Mouse (Mus musculus) kidney, adult 2 months (tissue): ENCODE data around the gene Capg. TPM values are rescaled to one million over a fixed set of nuclear protein-coding genes. Genes with fewer than 3 reads are reported as not detected.

Source experiments
- DNase-seq: peaks from one replicate; pipeline ENCODE4 v3.0.0; 2021
- H3K27ac ChIP-seq: fragments of 200-500 bp; 2 replicates; pipeline ENCODE4 v1.5.1; 2012; ENCODE audit warnings: low read depth, low read length, control low read depth, inconsistent platforms; ENCODE audit not compliant: insufficient read depth
- H3K27me3 ChIP-seq: fragments of 200-500 bp; replicated peaks from 2 replicates; pipeline ENCODE4 v1.6.1; 2012; ENCODE audit warnings: mild to moderate bottlenecking, moderate library complexity, low read length, inconsistent platforms; ENCODE audit not compliant: control insufficient read depth, insufficient read depth
- H3K36me3 ChIP-seq: fragments of 200-500 bp; 2 replicates; pipeline ENCODE4 v1.6.1; 2012; ENCODE audit warnings: mild to moderate bottlenecking, moderate library complexity, low read length, inconsistent platforms; ENCODE audit not compliant: control insufficient read depth, insufficient read depth
- H3K4me1 ChIP-seq: fragments of 200-500 bp; 2 replicates; pipeline ENCODE4 v1.6.1; 2011; ENCODE audit warnings: low read length; ENCODE audit not compliant: control insufficient read depth, insufficient read depth
- H3K4me3 ChIP-seq: fragments of 200-500 bp; 2 replicates; pipeline ENCODE4 v1.5.1; 2011; ENCODE audit warnings: mild to moderate bottlenecking, low read depth, low read length, control low read depth; ENCODE audit not compliant: insufficient read depth
- CTCF ChIP-seq: fragments of 200-500 bp; conservative IDR thresholded peaks from 2 replicates; pipeline ENCODE4 v1.5.1; 2011; ENCODE audit warnings: low read depth, mild to moderate bottlenecking, control low read depth, low read length, moderate library complexity, mixed read lengths; ENCODE audit not compliant: insufficient read depth, insufficient read length
- POLR2A ChIP-seq: fragments of 200-500 bp; IDR thresholded peaks from one replicate; pipeline ENCODE4 v1.6.1; 2011; ENCODE audit warnings: low read depth, low read length, control low read depth
- WGBS: fragments of 180-500 bp; shearing (Covaris S2); methylation state at CpG from one replicate; pipeline ENCODE4 v1.1.7; 2018; 5-methylcytosine and 5-hydroxymethylcytosine counted together
- polyA plus RNA-seq: library from polyadenylated mRNA; depleted of rRNA; stranded (reverse); fragments of >200 nt; gene quantifications from 2 replicates; pipeline ENCODE4 v1.2.3, GENCODE M21; 2012; rRNA removed

Gene Capg
- polyA plus RNA-seq, 1 experiment = 64.3 TPM

- peaks cover 8% of the 10 kb centered on the region; the same call in 1 of the 2 replicates for H3K4me1 ChIP-seq
- TF ChIP-seq CTCF = no peak
- DNase-seq = no peak
- no peak overlapping the region for H3K4me3 ChIP-seq
- peaks cover 8% of the 10 kb centered on the region for H3K36me3 ChIP-seq
- no peak overlapping the region for H3K27ac ChIP-seq
- no peaks in the 10 kb centered on the region for H3K27me3 ChIP-seq
- WGBS = 74% methylated on average over 4 of the region's 4 CpGs
These were observed 64.5 kb downstream of the Capg start for GRCm38 (mm10) chr6:72608662-72609184.

- no peak for TF ChIP-seq POLR2A
- no peak for TF ChIP-seq CTCF
- 32% methylated on average over 4 of the region's 4 CpGs for WGBS
- Histone ChIP-seq H3K27me3 (no peaks in the 10 kb centered on the region), H3K4me3 (no peak overlapping the region), H3K4me1 (peaks cover 13% of the 10 kb centered on the region; the same call in 1 of the 2 replicates), H3K36me3 (peaks cover 8% of the 10 kb centered on the region; the same call in 1 of the 2 replicates), H3K27ac (no peak overlapping the region)
- no peak for DNase-seq
These were observed 66.1 kb downstream of the Capg start for GRCm38 (mm10) chr6:72610261-72610660.

Other genes with a start within 250 kb of the Capg start
- gene Sftpb, start 239.8 kb upstream of the Capg start, polyA plus RNA-seq = not detected in 2 replicates
- gene Usp39, start 199.2 kb upstream of the Capg start, polyA plus RNA-seq = 17.8 and 18.2 TPM in 2 replicates
- 15.1 and 15.2 TPM in 2 replicates for gene 0610030E20Rik, start 197.1 kb upstream of the Capg start, polyA plus RNA-seq
- 171 and 189 TPM in 2 replicates for gene Tmem150a, start 188.9 kb upstream of the Capg start, polyA plus RNA-seq
- 176 and 192 TPM in 2 replicates for gene Rnf181, start 177.4 kb upstream of the Capg start, polyA plus RNA-seq
- 48.7 and 60.1 TPM in 2 replicates for gene Vamp5, start 163.9 kb upstream of the Capg start, polyA plus RNA-seq
- 368 and 453 TPM in 2 replicates for gene Vamp8, start 153.7 kb upstream of the Capg start, polyA plus RNA-seq
- gene Ggcx, start 130.1 kb upstream of the Capg start, polyA plus RNA-seq = 17.9 and 21.9 TPM in 2 replicates
- 150 and 168 TPM in 2 replicates for gene Mat2a, start 104.8 kb upstream of the Capg start, polyA plus RNA-seq
- gene Sh2d6, start 22.7 kb upstream of the Capg start, polyA plus RNA-seq = 0.09 and 0.12 TPM in 2 replicates
- 43.0 and 43.4 TPM in 2 replicates for gene Elmod3, start 54.0 kb downstream of the Capg start, polyA plus RNA-seq
- 237 and 272 TPM in 2 replicates for gene Retsat, start 54.1 kb downstream of the Capg start, polyA plus RNA-seq
- gene Tgoln1, start 72.6 kb downstream of the Capg start, polyA plus RNA-seq = 101 and 118 TPM in 2 replicates
- gene Tcf7l1, start 244.9 kb downstream of the Capg start, polyA plus RNA-seq = 13.2 and 16.3 TPM in 2 replicates